Mouse (Mus musculus): ENCODE results near the gene Stt3b.

GRCm38 (mm10) chr9:115349741-115350512 lies 39.7 kb upstream of the Stt3b start:
- TF ChIP-seq CTCF (IDR thresholded peaks at IDR 0.05; ENCODE audit: control insufficient read depth, insufficient read depth, insufficient read length) (no peak), MAX (IDR thresholded peaks at IDR 0.05) (no peak), MYOG (IDR thresholded peaks at IDR 0.05; ENCODE audit: control insufficient read depth, extremely low read depth, insufficient read length) (no peak), CEBPB (IDR thresholded peaks at IDR 0.05; ENCODE audit: low read depth) (no peak), USF1 (IDR thresholded peaks at IDR 0.05; ENCODE audit: low read depth) (no peak), MYOD1 (IDR thresholded peaks at IDR 0.05; ENCODE audit: control insufficient read depth, insufficient read length, low read depth) (no peak), FOSL1 (IDR thresholded peaks at IDR 0.05; ENCODE audit: insufficient read depth, low read length, poor library complexity, severe bottlenecking) (no peak)

Data from C2C12 (cell line).